Mouse (Mus musculus) limb, embryonic 10.5 days (tissue): Measurements from ENCODE around the gene Casp3. TPM values are rescaled to one million over a fixed set of nuclear protein-coding genes. Genes with fewer than 3 reads are reported as not detected.
A peak's percentile ranks its signal among the peaks of the same experiment; 100 is the strongest.

Experiments
- DNase-seq: peaks from one replicate; pipeline ENCODE4 v3.0.0-alpha.2; 2017; ENCODE audit warnings: low spot score
- H3K27ac ChIP-seq: fragments of 300-500 bp; sonication (generic); 2 replicates; pipeline ENCODE4 v1.5.1; 2016; ENCODE audit warnings: mild to moderate bottlenecking
- H3K27me3 ChIP-seq: fragments of 300-500 bp; sonication (generic); 2 replicates; pipeline ENCODE4 v1.6.1; 2016; ENCODE audit warnings: low read depth, mild to moderate bottlenecking; ENCODE audit not compliant: poor library complexity, severe bottlenecking
- H3K36me3 ChIP-seq: fragments of 300-500 bp; sonication (generic); 2 replicates; pipeline ENCODE4 v1.6.1; 2016; ENCODE audit warnings: mild to moderate bottlenecking, moderate library complexity
- H3K4me1 ChIP-seq: fragments of 300-500 bp; sonication (generic); 2 replicates; pipeline ENCODE4 v1.6.1; 2016
- H3K4me3 ChIP-seq: fragments of 300-500 bp; sonication (generic); 2 replicates; pipeline ENCODE4 v1.5.1; 2016; ENCODE audit warnings: mild to moderate bottlenecking, moderate library complexity
- H3K9me3 ChIP-seq: fragments of 300-500 bp; sonication (generic); replicated peaks from 2 replicates; pipeline ENCODE4 v1.6.1; 2016; ENCODE audit warnings: mild to moderate bottlenecking
- WGBS: fragments of 180-500 bp; shearing (Covaris S2); methylation state at CpG from one replicate; pipeline ENCODE4 v1.1.7; 2016; 5-methylcytosine and 5-hydroxymethylcytosine counted together
- polyA plus RNA-seq: library from polyadenylated mRNA; unstranded; fragments of >200 nt; fragmentation: Nextera tagmentation; extraction: Ambion mirVana; gene quantifications from 2 replicates; pipeline ENCODE4 v1.2.1, GENCODE M21; 2016

Gene Casp3
- polyA plus RNA-seq, 1 experiment from 2014 or later: 145 TPM

- Histone ChIP-seq H3K9me3 (no peaks in the 10 kb centered on the region), H3K27ac (no peak overlapping the region), H3K36me3 (peaks cover 58% of the 10 kb centered on the region), H3K27me3 (no peaks in the 10 kb centered on the region), H3K4me1 (no peaks in the 10 kb centered on the region), H3K4me3 (no peak overlapping the region)
- 92% methylated on average over 5 of the region's 5 CpGs for WGBS
- no peak for DNase-seq
Observed at GRCm38 (mm10) chr8:46641272-46641671, 24.2 kb downstream of the Casp3 start.

GRCm38 (mm10) chr8:46648421-46648820 is 31.3 kb downstream of the Casp3 start:
- no peak overlapping the region for H3K4me3 ChIP-seq
- 0 out of 2 replicates have a peak, but pooled peaks cover 4% of the 10 kb centered on the region for H3K4me1 ChIP-seq
- no peak for DNase-seq
- H3K27ac ChIP-seq: no peak overlapping the region
- WGBS: 89% methylated on average over 4 of the region's 4 CpGs
- no peaks in the 10 kb centered on the region for H3K9me3 ChIP-seq
- H3K36me3 ChIP-seq: no peaks in the 10 kb centered on the region
- H3K27me3 ChIP-seq: no peaks in the 10 kb centered on the region

- H3K4me1 ChIP-seq: 0 out of 2 replicates have a peak, but pooled peaks cover 4% of the 10 kb centered on the region
- no peak overlapping the region for H3K4me3 ChIP-seq
- H3K27ac ChIP-seq: no peak overlapping the region
- no peak for DNase-seq
- no peaks in the 10 kb centered on the region for H3K27me3 ChIP-seq
- 84% methylated on average over 9 of the region's 9 CpGs for WGBS
- H3K9me3 ChIP-seq: no peaks in the 10 kb centered on the region
- H3K36me3 ChIP-seq: no peaks in the 10 kb centered on the region
Observed at GRCm38 (mm10) chr8:46651872-46652271, 34.8 kb downstream of the Casp3 start.

- Histone ChIP-seq H3K4me1 (0 out of 2 replicates have a peak, but pooled peaks cover 4% of the 10 kb centered on the region), H3K36me3 (no peaks in the 10 kb centered on the region), H3K4me3 (no peak overlapping the region), H3K9me3 (no peaks in the 10 kb centered on the region), H3K27ac (no peak overlapping the region), H3K27me3 (no peaks in the 10 kb centered on the region)
- DNase-seq: no peak
- 86% methylated on average over 2 of the region's 2 CpGs for WGBS
Observed at GRCm38 (mm10) chr8:46655919-46656318, 38.8 kb downstream of the Casp3 start.

GRCm38 (mm10) chr8:46671496-46671895 is 54.4 kb downstream of the Casp3 start:
- Histone ChIP-seq H3K27ac (no peak overlapping the region), H3K9me3 (no peaks in the 10 kb centered on the region), H3K4me1 (no peaks in the 10 kb centered on the region), H3K27me3 (no peaks in the 10 kb centered on the region), H3K36me3 (no peaks in the 10 kb centered on the region), H3K4me3 (no peak overlapping the region)
- WGBS: 0% methylated on average over 2 of the region's 2 CpGs
- peak; percentile 50 for DNase-seq

GRCm38 (mm10) chr8:46680671-46681365 is 63.7 kb downstream of the Casp3 start:
- Histone ChIP-seq H3K4me1 (no peaks in the 10 kb centered on the region), H3K27me3 (no peaks in the 10 kb centered on the region), H3K27ac (no peak overlapping the region), H3K4me3 (no peak overlapping the region), H3K9me3 (no peaks in the 10 kb centered on the region), H3K36me3 (no peaks in the 10 kb centered on the region)
- 76% methylated on average over 5 of the region's 5 CpGs for WGBS
- no peak for DNase-seq

- DNase-seq: peak; percentile 90
- WGBS: under 1% methylated on average over 19 of the region's 19 CpGs
- H3K4me1 ChIP-seq: peaks cover 8% of the 10 kb centered on the region
- H3K4me3 ChIP-seq: peak overlapping the region; percentile 64
- peak overlapping the region; percentile 97 for H3K27ac ChIP-seq
- H3K36me3 ChIP-seq: no peaks in the 10 kb centered on the region
- H3K9me3 ChIP-seq: no peaks in the 10 kb centered on the region
- no peaks in the 10 kb centered on the region for H3K27me3 ChIP-seq
Observed at GRCm38 (mm10) chr8:46686664-46687336, 69.7 kb downstream of the Casp3 start.

Other genes with a start within 250 kb of the Casp3 start
- gene Acsl1, start 146.3 kb upstream of the Casp3 start, polyA plus RNA-seq: 5.8 and 7.0 TPM in 2 replicates
- gene Cenpu, start 65.3 kb upstream of the Casp3 start, polyA plus RNA-seq: 26.5 and 27.1 TPM in 2 replicates
- gene Primpol, start 79 bp upstream of the Casp3 start, polyA plus RNA-seq: 8.9 and 11.4 TPM in 2 replicates
- 7.7 and 8.1 TPM in 2 replicates for gene Irf2, start 122.4 kb downstream of the Casp3 start, polyA plus RNA-seq